Mouse (Mus musculus) gastrocnemius, adult 18-20 months (tissue): ENCODE measurements around the gene Fam13a. TPM values are rescaled to one million over a fixed set of nuclear protein-coding genes. Genes with fewer than 3 reads are reported as not detected.

Experiments
- DNase-seq: peaks from one replicate; pipeline ENCODE4 v3.0.0; 2021; ENCODE audit warnings: low spot score
- total RNA-seq, 2 experiments: library from RNA; stranded (reverse); gene quantifications; 2 replicates each; pipeline ENCODE4 v1.2.3; 2021

Gene Fam13a
- total RNA-seq, 2 experiments from 2014 or later: 9.6 to 9.8 TPM

DNA sequence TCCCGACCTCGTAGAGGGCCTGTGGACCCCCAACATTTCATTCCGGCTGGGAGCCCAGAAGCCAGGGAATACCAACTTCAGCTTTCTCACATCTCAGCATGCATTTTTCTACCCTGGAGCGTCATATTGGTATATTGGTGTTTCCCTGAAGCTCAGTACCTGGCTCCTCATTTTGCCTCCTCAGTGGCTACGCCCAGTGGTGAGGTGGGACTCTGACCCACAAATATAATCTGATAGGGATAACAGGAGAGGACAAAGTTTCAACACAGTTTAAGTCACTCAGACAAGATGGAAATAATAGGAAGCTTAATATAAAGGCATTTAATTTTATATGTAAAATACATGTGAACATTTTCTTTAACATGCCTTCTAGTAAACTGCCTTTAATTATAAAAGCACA, 19.7 kb downstream of the Fam13a start:
- DNase-seq: no peak

DNA sequence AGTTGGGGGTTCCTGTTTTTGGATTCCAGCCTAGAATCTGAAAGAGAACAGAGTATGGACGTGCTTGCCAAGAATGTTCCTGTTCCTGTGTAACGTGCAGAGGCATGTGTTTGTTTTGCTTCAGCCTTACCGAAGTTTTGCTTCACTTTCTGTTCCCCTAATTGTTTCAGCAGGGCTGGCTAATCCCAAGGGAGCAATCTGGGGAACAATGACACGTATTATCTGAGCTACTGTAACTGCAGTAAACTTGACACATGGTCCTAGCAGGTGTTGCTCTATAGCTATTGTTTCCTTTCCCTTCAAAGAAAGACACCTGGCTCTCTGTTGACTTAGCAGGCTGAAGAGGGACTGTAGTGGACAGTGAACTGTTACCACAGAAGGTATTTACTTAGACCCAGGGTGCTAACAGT, 25.3 kb downstream of the Fam13a start:
- DNase-seq: peak; percentile 29

DNA sequence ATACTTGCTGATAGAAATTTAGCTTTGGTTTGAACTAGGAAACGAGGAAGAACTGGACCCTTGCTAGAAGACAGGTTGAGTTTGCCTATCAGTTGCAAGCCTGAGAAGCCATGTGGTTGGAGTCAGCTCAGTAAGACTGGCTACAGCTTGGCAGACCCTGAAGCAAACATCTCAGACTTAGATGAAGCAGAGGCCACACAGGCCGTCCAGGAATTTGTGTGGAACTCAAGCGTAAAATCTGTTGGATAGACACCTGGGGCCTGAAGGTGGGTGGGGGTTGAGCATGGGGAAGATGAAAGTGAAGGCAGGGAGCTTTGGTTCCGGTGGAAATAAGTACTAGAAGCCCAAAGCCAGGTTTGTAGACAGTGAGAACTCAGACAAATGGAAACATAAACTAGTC, 25.8 kb downstream of the Fam13a start:
- no peak for DNase-seq

DNA sequence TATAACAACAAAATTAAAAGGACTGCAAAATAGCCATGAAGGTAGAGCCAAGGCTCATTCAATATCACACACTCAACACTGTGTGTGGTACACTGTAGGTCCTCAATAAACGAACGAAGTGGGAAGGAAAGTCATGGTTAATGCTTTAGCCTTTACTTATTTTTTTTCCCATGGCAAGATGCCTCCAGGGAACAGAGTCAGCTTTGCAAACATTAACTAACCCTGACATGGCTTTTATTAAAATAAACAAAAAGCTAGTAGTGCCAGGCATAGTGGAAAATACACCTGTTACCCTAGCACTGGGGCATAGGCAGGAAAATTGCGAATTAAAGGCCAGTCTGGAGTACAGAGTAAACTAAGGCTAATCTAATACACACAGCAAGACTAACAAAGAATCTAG, 35.2 kb downstream of the Fam13a start:
- DNase-seq: no peak

DNA sequence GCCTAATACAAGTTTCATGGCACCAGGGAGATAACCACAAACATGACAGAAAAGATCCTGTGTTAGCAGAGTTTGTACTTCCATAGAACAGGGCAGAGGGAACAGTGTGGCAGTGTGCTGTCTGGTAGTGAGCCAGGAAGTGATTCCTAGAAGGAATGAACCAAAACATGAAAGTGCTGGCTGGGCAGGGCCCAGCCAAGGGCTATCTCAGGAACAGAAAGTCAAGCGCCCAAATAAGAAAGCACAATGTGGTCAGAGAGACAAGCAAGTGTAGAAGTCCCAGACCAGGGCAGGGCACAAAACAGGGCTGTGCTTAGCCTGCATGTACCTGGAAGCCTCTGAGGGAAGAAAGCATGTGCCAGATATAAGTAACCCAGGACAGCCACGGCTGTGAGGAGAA, 35.6 kb downstream of the Fam13a start:
- no peak for DNase-seq

DNA sequence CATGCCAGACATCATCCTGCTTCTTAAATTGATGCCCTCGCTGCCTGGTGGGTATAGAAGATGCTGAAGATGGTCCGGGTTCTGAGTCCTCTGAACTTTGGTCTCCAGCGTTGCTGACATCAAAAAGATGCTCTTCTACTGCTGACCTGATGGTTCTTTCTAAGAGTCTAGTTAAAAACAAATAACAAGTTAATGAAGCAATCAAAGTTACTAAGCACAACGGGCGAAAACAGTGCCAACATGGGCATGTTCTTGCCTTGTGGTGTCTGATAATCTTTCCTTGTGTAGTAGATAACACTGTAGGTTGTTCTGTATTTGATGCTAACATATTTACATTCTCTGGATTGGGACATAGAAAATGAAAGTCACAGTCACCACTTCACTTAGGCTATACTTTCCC, 37.2 kb downstream of the Fam13a start:
- DNase-seq: no peak

DNA sequence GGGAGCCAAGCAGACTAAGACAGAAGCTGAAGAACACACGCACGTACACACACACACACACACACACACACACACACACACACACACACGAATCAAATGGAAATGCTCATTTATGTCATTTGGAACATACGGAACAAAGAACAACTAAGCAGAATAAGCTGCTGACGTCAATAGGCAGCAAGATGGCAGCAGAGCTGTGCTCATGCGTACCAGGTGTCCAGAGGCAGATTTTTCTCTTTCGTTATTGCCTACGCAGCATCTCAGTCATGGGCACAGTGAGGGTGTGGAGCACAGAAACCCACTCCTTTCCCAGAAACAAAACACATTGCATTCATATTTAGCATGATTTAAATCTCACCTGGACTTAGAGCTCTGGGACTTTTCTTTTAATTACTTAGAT, 39.2 kb downstream of the Fam13a start:
- DNase-seq: no peak

DNA sequence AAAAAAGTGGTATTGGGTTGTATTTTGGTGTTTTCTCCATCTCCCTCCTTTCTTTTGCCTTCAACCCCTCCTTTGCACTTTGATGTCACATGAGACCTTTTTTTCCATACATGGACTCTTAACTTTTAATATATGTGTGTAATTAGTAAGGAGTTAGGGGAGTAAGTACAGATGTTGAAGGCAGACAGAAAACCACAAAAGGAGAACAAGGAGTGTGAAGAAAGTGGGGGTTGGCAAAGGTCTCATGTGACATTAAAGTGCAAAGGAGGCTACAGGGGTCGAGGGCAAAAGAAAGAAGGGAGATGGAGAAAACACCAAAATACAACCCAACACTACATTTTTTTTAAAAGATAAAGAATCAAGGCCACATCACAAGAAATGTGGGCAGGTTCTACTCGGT, 49.1 kb downstream of the Fam13a start:
- DNase-seq: no peak

DNA sequence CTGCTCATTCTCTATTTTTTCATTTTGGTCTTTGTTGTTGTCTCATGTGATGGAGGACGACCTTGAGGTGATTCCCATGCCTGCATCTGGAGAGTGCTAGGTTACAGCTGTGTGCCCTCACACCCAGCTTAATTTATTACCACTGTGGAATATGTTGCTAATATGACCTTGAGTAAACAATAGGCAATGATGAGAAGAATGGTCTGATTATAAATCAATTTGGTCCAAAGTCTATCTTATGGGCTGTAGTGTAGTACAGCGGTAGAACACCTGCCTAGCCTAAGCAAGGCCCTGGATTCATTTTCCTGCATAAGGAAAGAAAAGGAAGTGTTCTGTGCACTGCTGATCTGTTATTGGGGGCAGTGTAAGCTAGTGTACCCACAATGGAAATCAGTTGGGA, 49.9 kb downstream of the Fam13a start:
- DNase-seq: no peak

DNA sequence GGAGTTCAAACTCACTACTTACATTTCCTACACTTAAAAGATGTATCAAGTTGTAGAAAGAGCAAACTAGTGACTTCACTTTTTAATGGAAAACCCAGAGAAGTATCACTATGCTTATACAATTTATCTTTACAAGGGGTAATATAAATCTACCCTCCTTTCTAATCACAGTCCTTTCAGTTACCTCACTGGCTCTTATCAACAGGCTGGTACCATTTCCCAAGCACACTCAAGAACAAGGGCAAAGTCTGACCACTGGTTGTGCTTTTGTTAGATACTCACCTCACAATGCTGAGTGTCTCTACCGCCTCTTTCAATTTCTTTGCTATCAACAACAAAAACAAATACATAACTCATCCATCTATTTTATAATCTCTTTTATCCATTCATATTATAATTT, 51.5 kb downstream of the Fam13a start:
- DNase-seq: no peak

DNA sequence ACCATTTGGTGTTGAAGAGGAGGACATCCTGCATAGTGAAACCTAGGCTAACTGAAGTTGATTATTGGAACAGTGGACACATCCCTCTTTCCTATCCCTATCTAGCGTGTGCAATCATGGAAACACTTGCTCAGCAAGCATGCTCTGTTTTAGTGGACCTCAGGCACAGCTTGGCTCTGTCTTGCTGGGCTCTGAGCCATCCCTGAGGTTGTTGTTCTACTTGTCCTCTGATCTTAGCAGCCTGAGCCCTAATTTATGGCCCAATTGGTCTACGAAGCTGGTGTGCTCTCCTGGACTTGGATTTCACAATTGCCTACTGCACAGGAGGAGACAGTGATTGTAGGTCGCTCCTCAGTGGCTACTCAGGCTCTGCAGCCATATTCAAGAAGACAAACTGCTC, 56.1 kb downstream of the Fam13a start:
- peak; percentile 47 for DNase-seq

DNA sequence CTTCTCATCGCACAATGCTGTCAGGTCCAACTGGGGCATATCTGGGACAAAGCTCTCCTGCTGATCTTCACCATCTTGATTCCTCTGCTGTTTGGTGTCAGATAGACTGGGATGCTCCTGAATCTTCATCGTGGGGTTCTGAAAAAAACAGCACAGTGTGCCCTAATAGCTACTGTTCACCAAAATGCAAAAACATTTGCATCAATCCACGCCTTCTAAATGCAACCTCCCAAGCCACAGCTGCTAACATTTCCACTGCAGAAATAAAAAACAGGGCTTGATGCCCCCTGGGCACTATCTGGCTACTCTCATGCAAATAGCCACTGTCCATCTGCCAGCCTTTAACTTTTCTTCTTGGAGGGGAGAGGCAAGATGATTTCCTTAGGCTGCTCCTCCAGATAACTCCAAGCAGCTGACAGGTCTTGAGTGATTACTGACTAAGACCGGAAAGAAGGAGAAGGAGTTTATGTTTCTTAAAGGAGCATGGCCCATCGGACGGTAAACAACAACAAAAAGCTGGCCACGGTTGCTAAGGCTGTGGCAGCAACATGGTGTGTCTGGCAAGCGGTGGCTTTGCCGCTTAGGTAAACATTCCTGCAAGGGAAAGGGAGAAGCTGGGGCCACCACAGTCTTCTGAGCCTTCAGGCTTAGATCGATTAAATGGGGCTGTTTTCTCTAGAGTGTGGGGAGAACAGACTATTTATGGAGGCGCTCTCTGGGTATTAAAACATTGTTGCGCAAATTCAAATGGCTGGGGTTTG, 59.1 kb downstream of the Fam13a start:
- peak; percentile 11 for DNase-seq

DNA sequence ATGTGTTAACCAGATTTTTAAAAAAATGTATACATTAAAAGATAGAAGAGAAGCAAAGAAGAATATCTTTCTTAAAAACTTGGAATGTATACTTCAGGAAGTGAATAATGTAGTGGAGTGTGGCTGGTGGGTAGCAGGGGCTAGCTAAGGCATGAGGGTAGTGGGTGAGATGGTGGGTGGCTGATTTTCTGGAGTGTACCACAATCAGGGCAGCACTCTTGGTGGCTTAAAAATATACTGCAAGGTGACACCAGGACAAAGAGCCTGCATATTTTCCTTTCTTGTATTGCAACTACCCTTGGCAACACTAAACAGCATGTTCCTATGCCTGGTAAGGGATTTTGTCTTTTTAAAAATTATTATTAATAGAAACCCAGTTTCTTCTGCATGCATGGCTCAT, 59.8 kb downstream of the Fam13a start:
- no peak for DNase-seq

DNA sequence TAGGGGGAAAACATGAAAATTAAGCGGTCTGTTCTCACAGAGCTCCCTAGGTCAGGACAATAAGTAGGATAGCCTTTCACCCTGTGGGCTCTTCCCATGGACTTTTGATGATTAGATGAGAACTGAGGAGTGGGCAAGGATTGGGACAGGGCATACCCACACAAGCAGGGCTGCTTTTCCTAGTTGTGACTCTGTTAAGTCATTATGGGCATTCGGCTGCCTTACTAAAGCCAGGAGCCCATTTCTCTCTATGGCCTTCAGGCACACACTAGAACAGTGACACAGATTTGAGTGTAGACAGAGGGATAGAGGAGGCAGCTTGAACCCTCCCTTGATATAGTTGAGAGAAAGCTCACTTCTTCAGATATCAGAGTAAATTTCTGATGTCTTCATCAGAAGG, 60.3 kb downstream of the Fam13a start:
- DNase-seq: no peak

DNA sequence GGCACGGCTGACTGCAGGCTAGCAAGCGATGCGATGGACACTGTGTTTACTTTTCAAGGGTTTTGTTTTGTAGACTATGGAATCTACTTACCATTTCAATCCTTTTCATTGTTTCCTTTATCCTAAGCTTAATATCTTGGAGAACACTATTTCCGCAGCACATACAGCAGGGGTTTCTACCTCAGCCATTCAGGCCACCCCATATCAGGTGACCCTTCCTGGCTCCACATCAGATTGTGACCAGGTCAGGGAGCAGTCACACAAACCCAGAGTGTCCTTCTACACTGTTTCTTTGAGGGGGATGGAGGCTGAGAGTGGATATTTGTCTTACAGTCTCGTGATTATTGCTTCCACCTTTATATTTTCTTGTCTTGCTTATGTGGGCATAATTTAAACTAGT, 61.7 kb downstream of the Fam13a start:
- no peak for DNase-seq

DNA sequence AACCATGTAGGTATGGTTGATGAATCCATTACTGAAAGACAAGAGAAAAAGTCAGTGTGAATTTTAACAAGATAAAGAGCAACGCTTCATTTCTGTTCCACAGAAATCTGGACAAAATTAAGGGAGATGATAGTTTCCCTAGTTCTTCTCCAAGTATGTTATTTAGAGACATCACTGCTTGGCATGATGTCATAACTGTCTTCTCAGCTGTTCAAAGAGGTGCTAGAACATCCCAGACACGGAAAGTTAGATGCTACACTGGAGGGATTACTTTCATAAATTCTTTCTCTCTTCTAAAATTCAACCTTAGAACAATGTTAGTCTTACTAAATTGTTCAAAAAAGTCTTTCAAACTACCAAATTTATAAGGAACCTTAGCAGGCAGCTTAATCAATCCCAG, 63.8 kb downstream of the Fam13a start:
- DNase-seq: no peak

DNA sequence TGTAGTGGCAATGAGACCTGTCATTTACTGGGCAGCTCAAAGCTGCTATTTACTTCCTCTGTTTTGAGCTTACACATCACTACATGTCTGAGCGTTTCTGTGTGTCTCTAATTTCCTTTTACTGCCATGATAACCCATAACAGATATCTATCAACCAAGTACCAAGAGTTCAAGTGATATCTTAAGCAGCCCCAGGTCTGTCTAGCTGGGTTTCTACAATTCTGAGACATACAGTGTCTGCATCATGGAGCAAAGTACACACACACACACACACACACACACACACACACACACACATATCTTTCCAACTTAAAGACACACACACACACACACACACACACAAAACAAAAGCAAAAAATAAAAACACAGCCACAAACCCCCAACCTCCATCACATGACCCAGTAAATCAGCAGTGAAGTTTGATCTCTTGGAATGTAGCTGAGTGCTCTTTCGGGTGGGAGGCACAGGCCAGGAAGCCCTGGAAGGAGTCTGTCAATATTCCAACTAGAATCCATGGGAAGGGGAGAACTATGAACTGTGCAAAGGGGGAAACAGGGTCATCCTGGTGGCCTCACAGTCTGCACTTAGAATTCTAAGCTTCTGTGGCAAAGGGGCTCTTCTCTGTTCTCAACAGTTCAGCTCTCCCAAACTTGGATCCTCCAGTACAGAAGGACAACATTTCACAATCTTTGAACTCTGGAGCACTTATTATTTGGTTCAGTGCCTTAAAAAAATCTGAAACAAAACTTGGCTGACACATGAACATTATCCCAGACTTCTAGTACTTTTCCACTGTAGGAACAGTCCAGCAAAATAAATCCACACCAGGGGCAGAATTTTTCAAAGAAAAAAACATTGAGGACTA, 73.0 kb downstream of the Fam13a start:
- peak; percentile 23 for DNase-seq

DNA sequence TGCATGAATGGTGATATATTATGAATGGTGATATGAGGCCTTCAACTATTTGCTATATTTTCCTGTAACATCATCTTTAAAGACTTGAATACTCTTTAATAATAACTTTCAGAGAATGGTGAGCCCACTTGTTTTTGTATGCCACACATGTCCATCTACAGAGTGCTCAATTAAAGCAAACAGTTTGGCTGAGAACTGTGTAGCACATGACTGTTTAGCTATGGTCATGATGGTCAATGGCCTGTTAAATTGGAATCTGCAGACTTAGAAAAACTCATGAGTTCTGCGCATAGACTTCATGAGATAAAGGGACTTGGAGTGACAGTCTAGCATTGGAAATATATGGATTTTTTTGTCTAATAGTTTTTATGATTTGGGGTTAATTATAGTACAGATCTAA, 73.9 kb downstream of the Fam13a start:
- no peak for DNase-seq

DNA sequence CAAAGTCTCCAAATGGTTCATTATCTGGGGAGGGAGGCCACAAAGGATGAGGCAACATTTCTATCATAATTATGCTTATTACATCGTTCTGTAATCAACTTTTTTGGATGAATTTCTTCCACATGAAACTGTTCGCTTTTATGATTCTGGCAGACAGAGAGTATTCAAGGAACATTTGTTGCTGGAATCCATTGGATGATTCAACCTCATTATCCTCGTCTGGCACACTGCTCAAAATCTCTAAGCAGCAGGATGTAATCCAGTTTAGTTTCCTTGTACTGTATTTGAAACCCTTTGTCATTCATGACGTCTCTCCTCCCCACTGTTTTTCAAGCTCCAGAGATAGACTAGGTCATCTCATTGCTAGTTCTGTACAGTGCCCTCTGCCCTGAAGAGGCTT, 77.5 kb downstream of the Fam13a start:
- peak; percentile 10 for DNase-seq

DNA sequence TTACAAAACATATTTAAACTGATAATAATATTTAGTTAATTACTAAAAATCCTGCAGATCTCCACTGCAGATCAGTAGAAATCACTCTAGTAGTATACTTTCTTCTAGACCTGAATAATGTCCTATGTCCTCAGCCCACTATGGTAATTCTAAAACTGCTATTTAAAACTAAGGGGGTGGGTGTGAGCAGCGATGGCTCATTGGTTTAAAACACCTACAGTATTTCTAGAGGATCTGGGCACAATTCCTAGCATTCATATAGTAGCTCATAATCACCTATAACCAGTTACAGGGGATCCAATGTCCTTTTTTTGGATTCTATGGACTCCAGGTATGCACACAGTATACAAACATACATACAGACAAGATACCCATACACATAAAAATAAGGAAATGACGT, 78.1 kb downstream of the Fam13a start:
- no peak for DNase-seq

DNA sequence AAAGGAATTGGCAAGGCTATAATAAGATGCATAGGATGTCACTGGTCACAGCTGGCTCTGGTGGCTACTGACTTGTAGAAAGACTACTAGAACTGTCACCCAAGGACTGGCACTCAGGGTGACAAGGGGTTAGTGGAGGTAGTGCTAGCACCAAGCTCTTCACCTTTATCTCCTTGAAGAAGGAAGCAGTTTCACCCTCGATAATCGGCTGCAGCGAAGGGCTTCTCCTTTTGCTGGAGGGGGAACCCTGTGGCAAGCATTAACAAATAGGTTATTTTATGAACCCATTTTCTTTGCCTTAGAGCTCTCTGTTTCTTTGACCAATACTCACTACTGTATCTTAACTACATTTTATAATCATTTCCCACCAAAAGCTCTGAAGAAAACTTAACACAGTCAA, 80.4 kb downstream of the Fam13a start:
- no peak for DNase-seq

DNA sequence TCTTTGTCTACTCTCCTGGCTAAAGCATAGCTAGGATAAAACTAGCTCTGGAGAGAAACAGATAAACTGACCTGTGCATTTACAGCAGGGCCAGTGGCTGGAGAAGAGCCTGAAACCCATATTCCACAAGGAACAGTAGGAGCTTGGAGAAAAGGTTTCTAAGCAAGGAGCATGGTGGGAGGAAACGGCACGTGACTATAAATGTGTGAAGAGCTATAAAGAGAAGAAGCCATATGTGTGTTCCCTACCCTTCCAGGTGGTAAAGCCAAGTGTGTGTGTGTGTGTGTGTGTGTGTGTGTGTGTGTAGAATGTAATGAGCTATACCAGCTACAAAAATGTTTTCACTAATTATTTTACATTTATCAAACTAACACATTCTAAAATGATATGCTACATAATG, 82.1 kb downstream of the Fam13a start:
- DNase-seq: no peak

DNA sequence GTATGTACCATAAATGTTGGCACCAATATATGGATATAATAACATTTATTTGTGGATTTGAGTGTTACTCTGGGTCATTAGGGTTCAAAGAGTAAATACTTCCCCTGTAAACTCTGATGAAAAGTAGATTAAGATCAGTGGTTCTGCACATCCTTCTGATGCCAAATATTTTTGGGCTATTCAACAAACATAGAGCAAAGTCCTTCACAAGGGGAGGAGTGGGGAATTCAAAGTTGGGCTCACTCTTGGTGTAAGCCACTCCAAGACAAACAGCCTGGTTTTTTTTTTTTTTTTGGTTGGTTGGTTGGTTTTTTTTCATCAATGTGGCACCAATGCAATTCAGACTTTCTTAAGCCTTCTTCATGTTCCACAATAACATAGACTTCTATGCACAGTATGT, 86.6 kb downstream of the Fam13a start:
- no peak for DNase-seq
